ENCODE assay signal across 8 mouse cellular contexts in genomic region chr6:83136881-83137575, GRCm38 (mm10). TPM values are rescaled to one million over a fixed set of nuclear protein-coding genes. Genes with fewer than 3 reads are reported as not detected.
DNase-seq lines count a peak whose midpoint lies in the region; ATAC-seq and TF ChIP-seq lines count a peak whose summit lies in the region.

No protein-coding gene starts in this region.

- under 1% methylated on average over 26 of the region's 26 CpGs for WGBS in embryonic facial prominence, embryonic 13.5 days
- WGBS in heart, postnatal 0 days: 2% methylated on average over 25 of the region's 26 CpGs

- peaks cover 54% of the 10 kb centered on the region for H3K4me1 ChIP-seq in embryonic facial prominence, embryonic 13.5 days
- H3K4me1 ChIP-seq in heart, postnatal 0 days (ENCODE audit: control insufficient read depth, insufficient read depth): peaks cover 30% of the 10 kb centered on the region

- H3K4me3 ChIP-seq in embryonic facial prominence, embryonic 13.5 days: peak overlapping the region; percentile 51
- peak overlapping the region; percentile 57 for H3K4me3 ChIP-seq in heart, postnatal 0 days (ENCODE audit: low read depth, low read length)

- peak overlapping the region; percentile 100 for H3K27ac ChIP-seq in embryonic facial prominence, embryonic 13.5 days
- peak overlapping the region; percentile 99 for H3K27ac ChIP-seq in heart, postnatal 0 days (ENCODE audit: low read depth)

- no peaks in the 10 kb centered on the region for H3K27me3 ChIP-seq in embryonic facial prominence, embryonic 13.5 days
- no peaks in the 10 kb centered on the region for H3K27me3 ChIP-seq in heart, postnatal 0 days (ENCODE audit: control insufficient read depth, insufficient read depth, low read length)

- H3K9ac ChIP-seq in embryonic facial prominence, embryonic 13.5 days: peak overlapping the region; percentile 87
- peak overlapping the region; percentile 83 for H3K9ac ChIP-seq in heart, postnatal 0 days (replicated peaks; ENCODE audit: low read depth, low read length)

- peak; percentile 82 for ATAC-seq in embryonic facial prominence, embryonic 13.5 days (ENCODE audit: insufficient number of reproducible peaks, insufficient read depth, low FRiP score, low TSS enrichment, low read depth)
- peak; percentile 71 for ATAC-seq in heart, postnatal 0 days (ENCODE audit: insufficient read depth, low read depth)

- DNase-seq in spleen, postnatal 10 days (ENCODE audit: low spot score in 2 of 2): peak; percentile 16 to 31
- no peak for DNase-seq in spleen, postnatal 36 days (ENCODE audit: low spot score in 2 of 2)
- peak; percentile 70 for DNase-seq in heart, postnatal 0 days (ENCODE audit: low spot score)
- DNase-seq in kidney, postnatal 36 days: peak; percentile 69 to 80
- peak; percentile 91 for DNase-seq in mesoderm, embryonic 11.5 days (ENCODE audit: low read depth, low spot score)
- peak; percentile 83 for DNase-seq in testis, postnatal 10 days (ENCODE audit: low spot score)
- DNase-seq in right cerebral cortex, postnatal 36 days (ENCODE audit: low spot score in 2 of 2): no peak

- H3K4me2 ChIP-seq in embryonic facial prominence, embryonic 13.5 days: peak overlapping the region; percentile 79
- H3K4me2 ChIP-seq in heart, postnatal 0 days (ENCODE audit: low read depth, low read length): peak overlapping the region; percentile 73

- no peaks in the 10 kb centered on the region for H3K9me3 ChIP-seq in embryonic facial prominence, embryonic 13.5 days
- H3K9me3 ChIP-seq in heart, postnatal 0 days (replicated peaks; ENCODE audit: control insufficient read depth, low read length): no peaks in the 10 kb centered on the region

- TF ChIP-seq EP300 in heart, postnatal 0 days (IDR thresholded peaks at IDR 0.05; ENCODE audit: low read depth): no peak

- no peaks in the 10 kb centered on the region for H3K36me3 ChIP-seq in embryonic facial prominence, embryonic 13.5 days
- H3K36me3 ChIP-seq in heart, postnatal 0 days (replicated peaks; ENCODE audit: control insufficient read depth, insufficient read depth, low read length): no peaks in the 10 kb centered on the region

- TF ChIP-seq CTCF in heart, postnatal 0 days (IDR thresholded peaks at IDR 0.05; ENCODE audit: low read depth): no peak

RNA-seq across cellular contexts. Expression of gene Rtkn, which starts 1.8 kb away (rescaled TPM):
- polyA plus RNA-seq in embryonic facial prominence, embryonic 13.5 days (2015; fragmentation: Nextera tagmentation; extraction: Ambion mirVana): 46.7 and 51.8 TPM in 2 replicates
- total RNA-seq in heart, postnatal 0 days (2014; rRNA removed; ENCODE audit: low replicate concordance): 40.0 and 45.9 TPM in 2 replicates
- polyA plus RNA-seq in heart, postnatal 0 days (2015; fragmentation: Nextera tagmentation; extraction: Ambion mirVana): 12.5 and 13.0 TPM in 2 replicates

RNA-seq across cellular contexts. Expression of gene Ino80b, which starts 11.8 kb away (rescaled TPM):
- polyA plus RNA-seq in embryonic facial prominence, embryonic 13.5 days (2015; fragmentation: Nextera tagmentation; extraction: Ambion mirVana): 13.2 and 13.9 TPM in 2 replicates
- total RNA-seq in heart, postnatal 0 days (2014; rRNA removed; ENCODE audit: low replicate concordance): 8.9 and 11.6 TPM in 2 replicates
- polyA plus RNA-seq in heart, postnatal 0 days (2015; fragmentation: Nextera tagmentation; extraction: Ambion mirVana): 5.5 and 6.8 TPM in 2 replicates

RNA-seq across cellular contexts. Expression of gene Wbp1, which starts 15.7 kb away (rescaled TPM):
- polyA plus RNA-seq in embryonic facial prominence, embryonic 13.5 days (2015; fragmentation: Nextera tagmentation; extraction: Ambion mirVana): 144 and 172 TPM in 2 replicates
- total RNA-seq in heart, postnatal 0 days (2014; rRNA removed; ENCODE audit: low replicate concordance): 151 and 186 TPM in 2 replicates
- 97.5 and 98.1 TPM in 2 replicates for polyA plus RNA-seq in heart, postnatal 0 days (2015; fragmentation: Nextera tagmentation; extraction: Ambion mirVana)

RNA-seq across cellular contexts. Expression of gene Wdr54, which starts 19.2 kb away (rescaled TPM):
- 7.1 and 7.9 TPM in 2 replicates for polyA plus RNA-seq in embryonic facial prominence, embryonic 13.5 days (2015; fragmentation: Nextera tagmentation; extraction: Ambion mirVana)
- total RNA-seq in heart, postnatal 0 days (2014; rRNA removed; ENCODE audit: low replicate concordance): 1.4 and 5.5 TPM in 2 replicates
- polyA plus RNA-seq in heart, postnatal 0 days (2015; fragmentation: Nextera tagmentation; extraction: Ambion mirVana): 0.96 and 1.1 TPM in 2 replicates

RNA-seq across cellular contexts. Expression of gene 1700003E16Rik, which starts 19.2 kb away (rescaled TPM):
- 2.0 and 2.8 TPM in 2 replicates for polyA plus RNA-seq in embryonic facial prominence, embryonic 13.5 days (2015; fragmentation: Nextera tagmentation; extraction: Ambion mirVana)
- total RNA-seq in heart, postnatal 0 days (2014; rRNA removed; ENCODE audit: low replicate concordance): 2.0 TPM in 1 of 2 replicates, not detected in the other
- polyA plus RNA-seq in heart, postnatal 0 days (2015; fragmentation: Nextera tagmentation; extraction: Ambion mirVana): 0.20 and 0.45 TPM in 2 replicates

Comparison
In these comparisons a context has a peak if more than half of its experiments do, and no peak if none do; other contexts are left out.
1. DNase-seq: peak in spleen, postnatal 10 days (2 of 2), heart, postnatal 0 days (single experiment), kidney, postnatal 36 days (2 of 2), mesoderm, embryonic 11.5 days (single experiment) and testis, postnatal 10 days (single experiment); none in spleen, postnatal 36 days (0 of 2) and right cerebral cortex, postnatal 36 days (0 of 2).